ENCODE assay signal across 15 mouse cellular contexts in genomic region chr1:120851860-120852503, GRCm38 (mm10).
DNase-seq lines count a peak whose midpoint lies in the region; ATAC-seq and TF ChIP-seq lines count a peak whose summit lies in the region.
"Had no signal": no experiment of that assay in that cellular context is flagged by ENCODE, and none has a peak within 500 bp of the region (broad histone marks: within the 10 kb centered on the region; RNA-seq: fewer than 3 reads in every experiment).

No protein-coding gene starts in this region.

- H3K9ac ChIP-seq in forebrain, embryonic 14.5 days (ENCODE audit: low read length): no peak overlapping the region
- H3K9ac ChIP-seq in hindbrain, embryonic 16.5 days (ENCODE audit: low read depth, low read length): no peak overlapping the region
- no peak overlapping the region for H3K9ac ChIP-seq in hindbrain, embryonic 12.5 days
- no peak overlapping the region for H3K9ac ChIP-seq in midbrain, embryonic 14.5 days (replicated peaks; ENCODE audit: low read length)
- H3K9ac ChIP-seq: lung, embryonic 14.5 days; midbrain, embryonic 13.5 days; neural tube, embryonic 12.5 days had no signal

- WGBS in forebrain, embryonic 14.5 days: 47% methylated on average over 6 of the region's 6 CpGs
- 85% methylated on average over 6 of the region's 6 CpGs for WGBS in forebrain, embryonic 10.5 days
- 47% methylated on average over 6 of the region's 6 CpGs for WGBS in hindbrain, embryonic 16.5 days
- WGBS in hindbrain, embryonic 12.5 days: 79% methylated on average over 6 of the region's 6 CpGs
- WGBS in midbrain, embryonic 14.5 days: 70% methylated on average over 6 of the region's 6 CpGs
- 88% methylated on average over 6 of the region's 6 CpGs for WGBS in midbrain, embryonic 10.5 days

- no peak; the same call in 1 of the 2 replicates for ATAC-seq in forebrain, embryonic 14.5 days
- ATAC-seq in hindbrain, embryonic 16.5 days: peak; percentile 81
- ATAC-seq in hindbrain, embryonic 12.5 days (ENCODE audit: low FRiP score): no peak
- ATAC-seq in midbrain, embryonic 14.5 days (ENCODE audit: low FRiP score, low TSS enrichment): no peak
- ATAC-seq: midbrain, embryonic 13.5 days had no signal

- peak; percentile 41 for DNase-seq in forebrain, embryonic 14.5 days (ENCODE audit: low spot score)
- no peak for DNase-seq in forebrain, embryonic 10.5 days (ENCODE audit: extremely low spot score, low spot score)
- peak; percentile 30 for DNase-seq in midbrain, embryonic 14.5 days
- no peak for DNase-seq in midbrain, embryonic 10.5 days (ENCODE audit: low spot score)
- DNase-seq in cerebellum, postnatal 4 days (ENCODE audit: low spot score in 2 of 2): peak; percentile 27 to 83
- no peak for DNase-seq in left cerebral cortex, adult 2 months (ENCODE audit: extremely low spot score in 1 of 2, low spot score in 2 of 2)
- DNase-seq: embryo, embryonic 11 days; gastrocnemius, postnatal 25 days; kidney, postnatal 25 days; lung, embryonic 14.5 days had no signal

- H3K4me2 ChIP-seq in forebrain, embryonic 14.5 days (ENCODE audit: low read length): no peak overlapping the region
- H3K4me2 ChIP-seq in hindbrain, embryonic 16.5 days (ENCODE audit: low read length): no peak overlapping the region
- H3K4me2 ChIP-seq in hindbrain, embryonic 12.5 days (replicated peaks): no peak overlapping the region
- no peak overlapping the region for H3K4me2 ChIP-seq in midbrain, embryonic 14.5 days (ENCODE audit: low read length)
- H3K4me2 ChIP-seq: lung, embryonic 14.5 days; midbrain, embryonic 13.5 days; neural tube, embryonic 12.5 days had no signal

- H3K9me3 ChIP-seq in forebrain, embryonic 14.5 days (replicated peaks; ENCODE audit: control insufficient read depth, low read length): no peaks in the 10 kb centered on the region
- H3K9me3 ChIP-seq in forebrain, embryonic 10.5 days: no peaks in the 10 kb centered on the region
- no peaks in the 10 kb centered on the region for H3K9me3 ChIP-seq in hindbrain, embryonic 16.5 days (ENCODE audit: control insufficient read depth, low read length)
- H3K9me3 ChIP-seq in hindbrain, embryonic 12.5 days (replicated peaks): no peaks in the 10 kb centered on the region
- no peaks in the 10 kb centered on the region for H3K9me3 ChIP-seq in midbrain, embryonic 14.5 days (ENCODE audit: control insufficient read depth, low read length)
- no peaks in the 10 kb centered on the region for H3K9me3 ChIP-seq in midbrain, embryonic 10.5 days (replicated peaks)
- H3K9me3 ChIP-seq: midbrain, embryonic 13.5 days; neural tube, embryonic 12.5 days had no signal

- no peaks in the 10 kb centered on the region for H3K4me1 ChIP-seq in forebrain, embryonic 14.5 days (ENCODE audit: control insufficient read depth, insufficient read depth, low read length)
- 0 out of 2 replicates have a peak, but pooled peaks cover 9% of the 10 kb centered on the region for H3K4me1 ChIP-seq in forebrain, embryonic 10.5 days
- H3K4me1 ChIP-seq in hindbrain, embryonic 16.5 days (ENCODE audit: control insufficient read depth, insufficient read depth, low read depth, low read length): no peaks in the 10 kb centered on the region
- H3K4me1 ChIP-seq in hindbrain, embryonic 12.5 days: no peaks in the 10 kb centered on the region
- H3K4me1 ChIP-seq in midbrain, embryonic 14.5 days (ENCODE audit: control insufficient read depth, insufficient read depth, low read length): no peaks in the 10 kb centered on the region
- peaks cover 3% of the 10 kb centered on the region; the same call in 1 of the 2 replicates for H3K4me1 ChIP-seq in midbrain, embryonic 10.5 days
- H3K4me1 ChIP-seq: midbrain, embryonic 13.5 days; neural tube, embryonic 12.5 days had no signal

- H3K36me3 ChIP-seq in forebrain, embryonic 14.5 days (ENCODE audit: control insufficient read depth, insufficient read depth, low read length): no peaks in the 10 kb centered on the region
- no peaks in the 10 kb centered on the region for H3K36me3 ChIP-seq in forebrain, embryonic 10.5 days (replicated peaks)
- H3K36me3 ChIP-seq in hindbrain, embryonic 16.5 days (ENCODE audit: control insufficient read depth, insufficient read depth, low read length): no peaks in the 10 kb centered on the region
- no peaks in the 10 kb centered on the region for H3K36me3 ChIP-seq in hindbrain, embryonic 12.5 days
- H3K36me3 ChIP-seq in midbrain, embryonic 14.5 days (ENCODE audit: control insufficient read depth, insufficient read depth, low read length): no peaks in the 10 kb centered on the region
- no peaks in the 10 kb centered on the region for H3K36me3 ChIP-seq in midbrain, embryonic 10.5 days
- H3K36me3 ChIP-seq: G1E; midbrain, embryonic 13.5 days; neural tube, embryonic 12.5 days had no signal

- no peak overlapping the region for H3K4me3 ChIP-seq in forebrain, embryonic 14.5 days (ENCODE audit: low read depth, low read length)
- H3K4me3 ChIP-seq in forebrain, embryonic 10.5 days: no peak overlapping the region
- no peak overlapping the region for H3K4me3 ChIP-seq in hindbrain, embryonic 16.5 days (ENCODE audit: low read length)
- no peak overlapping the region for H3K4me3 ChIP-seq in hindbrain, embryonic 12.5 days
- no peak overlapping the region for H3K4me3 ChIP-seq in midbrain, embryonic 14.5 days (replicated peaks; ENCODE audit: low read depth, low read length)
- no peak overlapping the region for H3K4me3 ChIP-seq in midbrain, embryonic 10.5 days
- no peak overlapping the region for H3K4me3 ChIP-seq in left cerebral cortex, adult 2 months
- H3K4me3 ChIP-seq: midbrain, embryonic 13.5 days; neural tube, embryonic 12.5 days had no signal

- intact Hi-C loops in left cerebral cortex, adult 2 months (cut with DNase I): no loop called here

- H3K27ac ChIP-seq in forebrain, embryonic 14.5 days (ENCODE audit: low read depth, low read length): no peak overlapping the region
- H3K27ac ChIP-seq in forebrain, embryonic 10.5 days: no peak overlapping the region
- no peak overlapping the region for H3K27ac ChIP-seq in hindbrain, embryonic 16.5 days (ENCODE audit: low read depth, low read length)
- no peak overlapping the region for H3K27ac ChIP-seq in hindbrain, embryonic 12.5 days
- H3K27ac ChIP-seq in midbrain, embryonic 14.5 days (replicated peaks; ENCODE audit: low read depth, low read length): no peak overlapping the region
- no peak overlapping the region for H3K27ac ChIP-seq in midbrain, embryonic 10.5 days (replicated peaks)
- no peak overlapping the region for H3K27ac ChIP-seq in left cerebral cortex, adult 2 months
- H3K27ac ChIP-seq: midbrain, embryonic 13.5 days; neural tube, embryonic 12.5 days had no signal

- no peaks in the 10 kb centered on the region for H3K27me3 ChIP-seq in forebrain, embryonic 14.5 days (replicated peaks; ENCODE audit: control insufficient read depth, insufficient read depth, low read length)
- no peaks in the 10 kb centered on the region for H3K27me3 ChIP-seq in forebrain, embryonic 10.5 days (ENCODE audit: poor library complexity, severe bottlenecking)
- no peaks in the 10 kb centered on the region for H3K27me3 ChIP-seq in hindbrain, embryonic 16.5 days (replicated peaks; ENCODE audit: control insufficient read depth, insufficient read depth, low read length)
- H3K27me3 ChIP-seq in hindbrain, embryonic 12.5 days: no peaks in the 10 kb centered on the region
- H3K27me3 ChIP-seq in midbrain, embryonic 14.5 days (ENCODE audit: control insufficient read depth, insufficient read depth, low read length): no peaks in the 10 kb centered on the region
- no peaks in the 10 kb centered on the region for H3K27me3 ChIP-seq in midbrain, embryonic 10.5 days (ENCODE audit: low read depth, poor library complexity, severe bottlenecking)
- H3K27me3 ChIP-seq: midbrain, embryonic 13.5 days; neural tube, embryonic 12.5 days had no signal

- TF ChIP-seq CTCF in left cerebral cortex, adult 2 months (IDR thresholded peaks at IDR 0.05): no peak

Comparison
In these comparisons a context has a peak if more than half of its experiments do, and no peak if none do; other contexts are left out.
1. DNase-seq: peak in forebrain, embryonic 14.5 days (single experiment), midbrain, embryonic 14.5 days (single experiment) and cerebellum, postnatal 4 days (2 of 2); none in forebrain, embryonic 10.5 days (single experiment), midbrain, embryonic 10.5 days (single experiment) and left cerebral cortex, adult 2 months (0 of 2).